Mouse (Mus musculus): ENCODE data around the gene Angptl7.

DNA sequence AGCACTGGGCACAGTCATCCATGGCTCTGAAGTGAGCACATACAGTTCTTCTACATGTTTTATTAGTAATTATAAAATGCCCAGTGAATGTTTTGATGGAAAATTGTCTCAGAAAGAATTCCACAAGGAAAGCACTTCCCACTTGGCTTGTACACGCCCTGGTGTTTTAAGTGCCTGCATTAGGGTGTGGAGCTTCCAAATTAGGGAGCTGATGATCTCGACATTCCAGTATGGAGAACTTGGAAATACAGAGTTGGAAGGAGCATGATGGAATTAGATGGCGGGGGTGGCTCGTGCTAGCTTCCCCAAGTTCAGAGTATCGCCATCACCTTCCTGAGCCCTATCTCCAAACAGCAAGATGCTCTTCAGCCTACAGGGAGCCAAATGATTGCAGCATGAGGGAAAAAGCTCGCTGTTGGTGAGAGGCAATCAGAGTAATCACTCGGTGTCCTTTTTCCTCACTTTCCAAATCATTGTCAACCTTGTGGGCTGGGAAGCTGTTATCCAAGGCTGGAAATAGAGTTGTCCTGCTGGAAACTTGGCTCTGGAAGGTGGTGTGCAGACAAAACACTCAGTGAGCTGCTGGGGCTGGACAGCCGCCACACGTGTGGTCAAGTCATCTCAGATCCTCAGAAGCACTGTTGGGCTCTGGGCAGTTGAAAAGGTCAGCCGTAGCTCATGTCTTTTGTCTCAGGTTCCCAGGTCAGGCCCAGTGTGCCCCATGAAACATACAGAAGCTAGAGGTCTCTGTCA, 27.1 kb upstream of the Angptl7 start:
- no peak for TF ChIP-seq POLR2A (IDR thresholded peaks at IDR 0.05; ENCODE audit: low read depth, low read length)
- TF ChIP-seq CTCF (IDR thresholded peaks at IDR 0.05; ENCODE audit: extremely low read depth, insufficient read length, insufficient replicate concordance, low read depth, low read length): no peak

Measured in small intestine, adult 2 months (tissue).